Mouse (Mus musculus): ENCODE data around the gene Ccnl1. TPM values are rescaled to one million over a fixed set of nuclear protein-coding genes. Genes with fewer than 3 reads are reported as not detected.

Gene Ccnl1
- total RNA-seq, 2 experiments from 2014 or later: 225 to 265 TPM

DNA sequence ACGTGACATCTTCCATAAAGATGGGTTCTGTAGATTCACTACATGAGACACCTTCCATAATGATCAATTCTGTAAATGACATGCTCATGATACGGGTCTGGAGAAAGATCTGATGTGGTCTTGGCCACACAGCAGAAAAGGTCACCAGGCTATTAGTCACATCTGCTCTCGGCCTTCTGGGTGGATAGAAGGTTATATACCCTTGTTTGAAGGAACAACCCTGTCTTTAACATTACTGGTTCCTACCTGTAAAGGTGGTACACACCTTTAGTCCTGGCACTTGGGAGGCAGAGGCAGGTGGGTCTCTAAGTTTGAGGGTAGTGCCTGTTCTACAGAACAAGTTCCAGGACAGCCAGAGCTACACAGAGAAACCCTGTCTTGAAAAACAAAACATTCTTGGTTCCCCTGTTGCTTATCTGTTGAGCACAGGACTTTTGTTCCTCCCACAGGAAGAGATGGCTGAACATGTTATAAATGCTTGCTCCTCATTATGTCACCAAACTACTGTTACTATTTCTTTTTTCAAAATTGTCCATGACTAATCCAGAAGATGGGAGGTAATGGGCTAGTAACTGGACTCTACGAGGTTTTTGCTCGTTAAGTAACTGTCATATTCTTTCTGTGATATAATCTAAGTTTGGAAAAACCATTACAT lies 2.4 kb upstream of the Ccnl1 start:
- ATAC-seq (replicated peaks; ENCODE audit: poor library complexity): peak; percentile 29

DNA sequence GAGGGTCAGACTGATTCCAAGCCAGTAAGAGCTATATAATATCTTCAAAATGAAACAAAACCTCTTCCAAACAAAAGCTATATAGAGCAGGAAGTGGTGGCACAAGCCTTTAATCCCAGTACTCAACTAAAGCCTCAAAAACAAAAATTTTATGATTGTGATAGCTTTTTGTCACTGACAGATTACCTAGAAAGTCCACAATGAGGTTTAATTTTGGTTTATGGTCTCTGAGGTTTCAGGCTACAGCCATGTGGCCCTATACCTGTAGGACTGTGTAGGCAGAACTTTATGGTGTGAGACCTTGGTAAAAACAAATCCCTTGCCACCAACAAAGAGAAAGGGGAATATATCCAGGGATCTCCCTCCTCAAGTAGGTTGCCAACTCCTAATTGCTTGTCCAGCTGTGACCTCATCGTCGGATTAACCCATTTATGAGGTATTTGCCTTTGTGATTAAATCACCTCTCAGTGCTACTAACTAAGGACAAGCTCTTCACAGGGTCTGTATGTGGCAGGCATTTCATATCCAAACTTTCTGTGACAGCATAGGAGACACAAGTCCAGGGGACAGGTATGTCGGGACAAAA lies 1.5 kb upstream of the Ccnl1 start:
- no peak for ATAC-seq (replicated peaks; ENCODE audit: poor library complexity)

DNA sequence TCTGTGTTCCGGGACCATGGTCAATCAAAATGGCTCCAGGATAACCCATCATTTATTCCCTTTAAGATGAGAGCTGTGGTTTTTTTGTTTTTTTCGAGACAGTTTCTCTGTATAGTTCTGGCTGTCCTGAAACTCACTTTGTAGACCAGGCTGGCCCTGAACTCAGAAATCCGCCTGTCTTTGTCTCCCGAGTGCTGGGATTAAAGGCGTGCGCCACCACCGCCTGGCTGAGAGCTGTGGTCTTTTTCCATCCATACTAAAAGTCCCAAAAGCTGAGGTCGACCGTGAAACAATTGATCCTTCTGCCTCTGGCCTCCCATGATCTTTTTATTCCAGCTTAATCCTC lies 764 bp upstream of the Ccnl1 start:
- ATAC-seq (replicated peaks; ENCODE audit: poor library complexity): no peak

- peak; percentile 45 for ATAC-seq (replicated peaks; ENCODE audit: poor library complexity)
Measured at GRCm38 (mm10) chr3:65957271-65958101, 563 bp downstream of the Ccnl1 start.

DNA sequence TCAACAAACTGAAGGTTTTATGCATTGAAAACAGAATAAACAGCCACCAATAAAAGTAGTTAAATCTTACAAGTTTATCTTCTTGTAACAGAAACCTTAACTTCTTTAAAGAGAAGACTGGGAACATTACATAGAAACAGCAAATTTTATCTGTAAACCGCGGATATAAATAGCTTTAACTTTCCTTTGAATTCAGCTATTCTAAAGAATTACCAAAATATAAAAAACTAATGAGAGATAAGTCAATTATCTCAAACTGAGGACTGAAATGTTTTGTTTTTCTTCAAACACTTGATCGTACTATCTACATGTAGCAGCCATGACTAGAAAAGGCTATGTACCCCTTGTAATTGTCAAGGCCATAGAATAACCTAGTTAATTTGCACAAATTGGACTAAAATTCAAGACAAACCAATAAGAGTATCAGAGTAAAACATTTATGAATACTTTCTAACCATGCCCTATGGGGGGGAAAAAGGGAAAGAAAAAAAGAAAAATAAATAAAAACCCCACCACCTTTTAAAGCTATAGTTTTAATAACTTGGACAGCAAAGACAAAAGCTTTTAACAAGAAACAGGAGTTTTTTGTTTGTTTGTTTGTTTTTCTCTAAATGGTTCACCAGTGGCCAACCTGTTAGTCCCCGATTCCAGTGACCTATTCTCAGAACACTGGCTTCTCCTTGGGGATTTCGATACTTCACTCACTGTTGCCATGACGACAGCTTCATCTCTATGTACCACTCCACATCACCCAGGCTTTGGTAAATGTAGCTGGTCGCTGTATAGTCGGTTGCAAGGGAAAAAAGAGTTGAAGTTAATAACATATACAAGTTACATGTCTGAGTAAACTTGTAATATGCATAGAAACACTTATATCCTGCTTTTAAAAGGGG lies 3.3 kb downstream of the Ccnl1 start:
- no peak for ATAC-seq (replicated peaks; ENCODE audit: poor library complexity)

GRCm38 (mm10) chr3:65950831-65951365 lies 7.2 kb downstream of the Ccnl1 start:
- no peak; the same call in 1 of the 2 replicates for ATAC-seq (replicated peaks; ENCODE audit: poor library complexity)

- peak; percentile 47 for ATAC-seq (replicated peaks; ENCODE audit: poor library complexity)
Measured at GRCm38 (mm10) chr3:65950304-65950703, 7.7 kb downstream of the Ccnl1 start.

DNA sequence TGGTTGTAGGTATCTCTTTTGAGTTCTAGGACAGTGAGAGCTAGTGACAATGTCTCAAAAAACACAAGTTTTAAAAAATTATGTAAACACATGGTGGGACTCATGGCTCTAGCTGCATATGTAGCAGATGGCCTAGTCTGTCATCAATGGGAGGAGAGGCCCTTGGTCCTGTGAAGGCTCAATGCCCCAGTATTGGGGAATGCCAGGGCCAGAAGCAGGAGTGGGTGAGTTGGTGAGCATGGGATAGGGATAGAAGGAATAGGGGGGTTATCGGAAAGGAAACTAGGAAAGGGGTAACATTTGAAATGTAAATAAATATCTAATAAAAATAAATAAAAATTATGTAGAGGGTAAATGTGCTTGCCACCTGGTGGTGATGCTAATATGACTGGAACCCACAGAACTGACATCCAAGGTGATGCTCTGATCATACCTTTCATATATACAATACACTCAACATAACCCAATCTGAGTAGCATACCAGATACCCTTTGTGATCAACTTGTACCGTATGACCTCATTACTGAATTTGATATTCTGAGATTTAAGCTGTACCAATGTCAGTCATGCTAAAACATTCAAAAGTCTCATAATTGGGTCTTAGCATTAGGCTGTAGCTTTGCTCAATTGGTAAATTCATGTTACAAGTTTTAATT lies 12.6 kb downstream of the Ccnl1 start:
- ATAC-seq (replicated peaks; ENCODE audit: poor library complexity): no peak

GRCm38 (mm10) chr3:65944713-65945112 lies 13.3 kb downstream of the Ccnl1 start:
- ATAC-seq (replicated peaks; ENCODE audit: poor library complexity): peak; percentile 34; the same call in 1 of the 2 replicates

GRCm38 (mm10) chr3:65943453-65943852 lies 14.6 kb downstream of the Ccnl1 start:
- ATAC-seq (replicated peaks; ENCODE audit: poor library complexity): no peak

DNA sequence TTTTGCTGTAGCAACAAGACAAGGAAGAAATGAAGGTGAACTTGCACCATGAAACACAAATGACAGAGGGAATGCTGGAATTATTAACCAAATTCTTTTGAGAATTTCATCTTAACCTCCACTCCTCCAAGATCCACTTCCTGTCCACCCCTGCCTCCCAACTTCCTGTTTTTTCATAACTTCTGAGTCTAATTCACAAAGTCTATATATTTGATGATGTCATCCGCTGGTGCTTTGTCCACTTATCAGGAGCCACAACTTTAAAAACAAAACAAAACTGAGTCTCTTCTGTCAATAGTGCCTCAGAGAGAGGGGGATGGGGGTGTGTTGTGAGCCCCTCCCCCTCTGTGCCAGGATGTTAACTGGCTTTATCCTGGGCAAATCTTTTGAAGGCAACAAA lies 17.0 kb downstream of the Ccnl1 start:
- ATAC-seq (replicated peaks; ENCODE audit: poor library complexity): peak; percentile 45

- ATAC-seq (replicated peaks; ENCODE audit: poor library complexity): peak; percentile 91
Measured at GRCm38 (mm10) chr3:65938211-65938610, 19.8 kb downstream of the Ccnl1 start.

DNA sequence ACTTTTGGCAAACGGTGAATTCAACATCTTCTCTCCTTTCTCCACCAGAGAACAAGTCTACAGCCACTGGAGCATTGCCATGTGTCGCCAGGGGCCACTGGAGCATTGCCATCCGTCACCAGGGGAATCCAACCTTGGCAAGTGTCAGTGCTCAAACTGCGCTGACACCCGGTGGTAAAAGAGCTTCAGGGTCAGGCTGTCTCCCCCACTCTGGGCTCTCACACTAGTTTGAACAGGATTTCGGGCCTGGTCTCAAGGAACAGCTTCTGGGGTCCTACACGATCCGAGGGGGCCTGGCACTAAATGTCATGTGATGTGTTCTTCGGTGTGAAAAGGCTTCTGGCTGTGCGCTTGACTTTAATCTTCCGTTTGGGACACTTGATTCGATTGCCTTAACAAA lies 21.7 kb downstream of the Ccnl1 start:
- no peak for ATAC-seq (replicated peaks; ENCODE audit: poor library complexity)

DNA sequence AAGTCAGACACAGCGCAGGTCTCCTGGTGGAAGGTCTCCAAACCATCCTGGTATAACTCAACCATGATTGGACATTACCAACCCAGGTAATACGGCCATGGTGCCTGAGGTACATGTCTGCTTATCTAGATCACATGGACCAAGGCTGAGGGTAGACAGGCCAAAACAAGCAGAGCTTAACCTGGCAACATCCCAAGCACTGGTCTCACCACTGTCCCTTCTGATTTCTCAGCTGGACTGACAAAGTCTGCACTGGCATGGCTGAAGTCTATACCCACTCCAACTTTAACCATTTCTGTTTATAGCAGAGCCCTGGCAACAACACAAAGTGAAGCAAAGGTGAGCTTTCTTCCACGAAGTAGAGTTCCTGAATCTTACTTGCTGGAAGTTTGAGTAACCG lies 22.9 kb downstream of the Ccnl1 start:
- ATAC-seq (replicated peaks; ENCODE audit: poor library complexity): no peak

- no peak for ATAC-seq (replicated peaks; ENCODE audit: poor library complexity)
Measured at GRCm38 (mm10) chr3:65933726-65934125, 24.3 kb downstream of the Ccnl1 start.

DNA sequence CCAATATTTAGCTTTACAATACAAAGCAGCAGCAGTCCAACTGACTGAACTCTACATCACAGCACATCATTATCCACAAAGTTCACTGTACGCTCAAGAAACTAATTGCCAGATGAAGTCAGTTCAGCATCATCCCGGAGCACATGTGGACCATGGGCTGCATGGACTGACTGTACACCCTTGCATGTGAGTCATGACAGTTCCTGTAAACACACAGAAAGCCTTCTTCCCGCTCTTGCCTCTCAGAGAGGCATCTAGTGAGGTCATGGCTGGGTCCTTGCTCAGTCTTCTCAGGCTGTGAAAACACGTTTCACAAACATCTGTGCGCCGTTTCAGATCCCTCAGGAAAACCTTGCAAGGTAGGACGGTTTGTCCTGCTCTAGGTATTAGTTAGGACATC lies 26.5 kb downstream of the Ccnl1 start:
- ATAC-seq (replicated peaks; ENCODE audit: poor library complexity): no peak

- peak; percentile 2; the same call in 1 of the 2 replicates for ATAC-seq (replicated peaks; ENCODE audit: poor library complexity)
Measured at GRCm38 (mm10) chr3:65930636-65931035, 27.4 kb downstream of the Ccnl1 start.

DNA sequence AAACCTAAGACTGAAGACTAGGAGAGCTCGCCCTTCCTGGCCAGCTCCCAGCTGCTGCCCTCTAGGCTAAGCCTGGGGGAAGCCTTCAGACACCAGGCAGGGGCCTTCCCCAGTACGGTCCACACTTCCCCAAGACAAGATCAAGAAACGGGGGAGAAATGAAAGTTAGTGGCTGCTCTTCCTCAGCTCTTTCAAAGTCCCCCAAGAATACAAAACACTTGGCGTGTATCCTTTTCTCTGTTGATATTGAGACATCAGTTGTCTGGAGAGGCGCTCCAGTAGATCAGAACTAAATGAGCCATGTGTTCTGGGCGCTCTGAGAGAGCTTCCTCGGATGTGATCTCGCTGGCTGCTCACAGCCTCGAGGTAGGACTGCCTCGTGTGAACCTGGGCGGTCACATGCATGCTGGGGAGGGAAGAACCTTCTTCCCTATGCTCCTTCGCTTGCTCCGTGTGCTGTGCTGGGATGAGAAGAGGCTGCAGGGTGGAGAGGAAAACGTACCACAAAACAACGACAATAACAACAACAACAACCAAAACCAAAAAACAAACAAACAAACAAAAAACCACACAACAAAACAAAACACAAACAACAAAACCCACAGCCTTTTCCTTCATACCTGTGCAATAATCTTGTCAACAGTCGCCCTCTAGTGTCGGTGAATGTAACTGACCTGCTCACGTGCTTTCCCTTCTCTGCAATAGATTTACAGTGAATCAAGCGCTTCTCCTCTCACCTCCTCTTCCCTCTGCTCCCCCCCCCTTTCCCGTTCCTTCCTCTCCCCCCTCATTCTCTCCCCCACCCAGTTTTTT lies 28.0 kb downstream of the Ccnl1 start:
- peak; percentile 58 for ATAC-seq (replicated peaks; ENCODE audit: poor library complexity)

- ATAC-seq (replicated peaks; ENCODE audit: poor library complexity): peak; percentile 85
Measured at GRCm38 (mm10) chr3:65929304-65929783, 28.7 kb downstream of the Ccnl1 start.
